Mouse (Mus musculus): ENCODE data around the gene Pde4b. TPM values are rescaled to one million over a fixed set of nuclear protein-coding genes. Genes with fewer than 3 reads are reported as not detected.
A peak's percentile ranks its signal among the peaks of the same experiment; 100 is the strongest.

Pde4b gene
- polyA plus RNA-seq, 1 experiment from 2014 or later = 25.7 TPM

DNA sequence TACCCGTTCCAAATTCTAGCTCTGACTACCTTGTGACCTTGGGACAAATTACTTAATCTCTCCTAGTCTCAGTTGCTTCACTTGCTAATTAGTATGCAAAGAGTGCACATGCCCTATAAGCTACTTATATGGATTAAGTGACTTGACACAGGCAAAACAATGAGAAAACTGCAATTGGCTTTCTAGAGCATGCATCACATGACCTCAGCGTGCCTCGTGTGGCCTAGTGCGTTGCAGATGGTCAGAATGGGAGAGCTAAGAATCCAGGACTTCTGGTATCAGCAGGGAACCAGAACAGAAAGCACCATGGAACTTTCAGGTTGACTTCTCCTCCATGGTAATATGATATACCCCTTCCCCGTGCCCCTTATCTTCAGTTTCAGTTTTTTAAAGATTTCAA, 426.2 kb downstream of the Pde4b start:
- 66% methylated on average over 5 of the region's 5 CpGs for WGBS
- Histone ChIP-seq H3K4me1 (ENCODE audit: insufficient read depth) (peaks cover 17% of the 10 kb centered on the region), H3K9ac (no peak overlapping the region), H3K27me3 (ENCODE audit: insufficient read depth, low read length) (no peaks in the 10 kb centered on the region), H3K36me3 (ENCODE audit: insufficient read depth) (no peaks in the 10 kb centered on the region), H3K4me3 (ENCODE audit: low read depth, low read length) (no peak overlapping the region), H3K27ac (ENCODE audit: low read depth) (no peak overlapping the region), H3K4me2 (no peak overlapping the region), H3K9me3 (ENCODE audit: low read depth, low read length) (no peaks in the 10 kb centered on the region)
- ATAC-seq (ENCODE audit: insufficient read depth) (no peak), DNase-seq (no peak)
- no peak for TF ChIP-seq CTCF (IDR thresholded peaks at IDR 0.05; ENCODE audit: low read depth)

DNA sequence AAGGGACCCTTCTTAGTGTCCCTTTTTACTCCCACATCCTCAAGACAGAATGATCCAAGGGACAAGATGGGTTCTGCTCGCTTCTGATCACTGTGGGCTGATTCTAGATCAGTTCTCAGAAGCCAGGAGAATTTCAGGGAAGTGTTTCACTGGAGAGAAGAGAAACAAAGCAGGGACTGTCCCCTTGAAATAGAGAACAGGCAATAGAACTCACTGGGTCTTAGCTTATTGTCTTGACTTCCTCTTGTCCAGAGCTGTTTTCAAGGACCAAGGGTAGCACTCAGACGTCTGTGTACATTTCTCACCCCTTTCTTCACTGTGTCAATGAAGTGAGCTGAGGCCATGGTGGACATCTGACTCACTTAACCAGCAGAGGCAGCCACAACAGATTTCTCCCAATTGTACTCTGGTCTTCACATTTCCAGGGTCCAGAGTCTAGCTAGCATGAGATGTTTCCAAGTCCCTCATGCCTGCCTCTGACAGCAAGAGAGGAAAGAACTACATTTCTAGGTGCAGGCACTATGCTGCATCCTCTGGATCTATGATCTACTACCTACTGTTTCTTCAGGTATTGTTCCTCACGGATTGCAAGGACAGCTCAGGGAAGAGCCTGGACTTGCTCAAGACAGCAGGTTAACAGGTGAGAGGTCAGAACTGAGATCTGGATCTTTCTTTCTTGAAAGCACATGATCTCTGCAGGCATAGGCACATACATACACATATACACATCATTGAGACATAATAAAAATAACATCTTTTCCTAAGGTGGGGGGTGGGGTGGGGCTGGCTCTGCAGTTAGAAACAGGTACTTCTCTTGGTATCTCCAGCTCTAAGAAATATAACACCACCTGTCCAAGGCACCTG, 427.9 kb downstream of the Pde4b start:
- H3K36me3 ChIP-seq (ENCODE audit: insufficient read depth) = no peaks in the 10 kb centered on the region
- no peak for TF ChIP-seq CTCF (IDR thresholded peaks at IDR 0.05; ENCODE audit: low read depth)
- H3K4me2 ChIP-seq = no peak overlapping the region
- H3K4me1 ChIP-seq (ENCODE audit: insufficient read depth) = peaks cover 17% of the 10 kb centered on the region
- ATAC-seq (ENCODE audit: insufficient read depth) = no peak
- no peaks in the 10 kb centered on the region for H3K9me3 ChIP-seq (ENCODE audit: low read depth, low read length)
- no peak overlapping the region for H3K9ac ChIP-seq
- H3K4me3 ChIP-seq (ENCODE audit: low read depth, low read length) = no peak overlapping the region
- DNase-seq = no peak
- WGBS = 53% methylated on average over 3 of the region's 3 CpGs
- H3K27ac ChIP-seq (ENCODE audit: low read depth) = no peak overlapping the region
- H3K27me3 ChIP-seq (ENCODE audit: insufficient read depth, low read length) = no peaks in the 10 kb centered on the region

DNA sequence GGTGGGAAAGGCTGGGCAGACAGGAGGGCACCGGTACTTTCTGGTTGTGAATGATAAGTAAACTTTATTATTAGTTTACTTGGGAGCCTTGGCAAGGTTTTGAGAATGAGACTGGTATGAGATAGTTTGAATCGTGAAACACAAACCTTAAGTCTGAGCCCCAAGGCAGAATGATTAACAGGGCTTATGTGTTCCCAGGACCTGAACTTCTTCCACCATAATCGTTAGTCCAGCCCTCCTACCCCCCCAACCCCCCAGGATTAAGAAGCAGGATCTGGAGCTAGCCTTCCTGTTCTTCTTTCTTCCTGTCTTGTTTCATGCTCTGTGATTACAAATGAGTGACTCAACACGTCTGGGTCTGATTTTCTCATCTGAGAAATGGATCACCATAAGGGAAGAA, 429.1 kb downstream of the Pde4b start:
- TF ChIP-seq CTCF (IDR thresholded peaks at IDR 0.05; ENCODE audit: low read depth) = no peak

DNA sequence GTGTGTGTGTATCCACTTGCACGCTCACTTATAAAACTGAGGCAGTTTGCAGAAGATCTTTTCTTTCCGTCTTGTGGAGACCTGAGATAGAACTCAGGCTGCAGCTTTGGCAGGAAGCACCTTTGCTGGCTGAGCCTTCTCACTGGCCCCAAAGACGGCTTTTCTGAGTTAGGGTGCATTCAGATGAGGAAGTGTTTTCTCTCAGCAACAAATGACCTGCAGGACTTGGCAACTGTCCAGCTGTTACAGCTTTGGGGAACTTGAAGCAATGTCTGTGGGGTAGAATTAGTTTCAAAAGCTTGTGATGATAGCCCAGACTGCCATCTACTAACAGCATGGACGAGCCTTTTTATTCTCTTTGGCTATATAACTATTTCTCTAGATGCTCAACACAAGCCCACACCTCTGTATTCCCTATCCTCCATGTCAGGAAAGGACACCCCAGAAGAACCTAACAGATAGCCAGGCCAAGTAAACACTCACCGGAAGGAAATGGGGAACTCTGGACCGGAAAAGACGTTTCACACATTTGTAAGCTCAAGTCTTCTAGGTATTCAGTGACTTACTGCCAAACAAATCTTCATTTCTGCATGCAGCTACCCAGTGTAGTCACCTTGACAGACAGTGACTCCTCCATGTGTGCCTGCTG, 429.8 kb downstream of the Pde4b start:
- H3K27me3 ChIP-seq (ENCODE audit: insufficient read depth, low read length) = no peaks in the 10 kb centered on the region
- H3K4me2 ChIP-seq = no peak overlapping the region
- WGBS = 36% methylated on average over 7 of the region's 7 CpGs
- ATAC-seq (ENCODE audit: insufficient read depth) (peak; percentile 38; the same call in 1 of the 2 replicates), DNase-seq (peak; percentile 77)
- no peaks in the 10 kb centered on the region for H3K9me3 ChIP-seq (ENCODE audit: low read depth, low read length)
- H3K4me3 ChIP-seq (ENCODE audit: low read depth, low read length) = no peak overlapping the region
- H3K36me3 ChIP-seq (ENCODE audit: insufficient read depth) = no peaks in the 10 kb centered on the region
- H3K4me1 ChIP-seq (ENCODE audit: insufficient read depth) = peaks cover 7% of the 10 kb centered on the region; the same call in 1 of the 2 replicates
- TF ChIP-seq CTCF (IDR thresholded peaks at IDR 0.05; ENCODE audit: low read depth) = no peak
- no peak overlapping the region for H3K9ac ChIP-seq
- H3K27ac ChIP-seq (ENCODE audit: low read depth) = no peak overlapping the region

More for the DNA sequence above, 429.1 kb downstream of the Pde4b start:
- Histone ChIP-seq H3K9ac (no peak overlapping the region), H3K36me3 (ENCODE audit: insufficient read depth) (no peaks in the 10 kb centered on the region), H3K27ac (ENCODE audit: low read depth) (no peak overlapping the region), H3K27me3 (ENCODE audit: insufficient read depth, low read length) (no peaks in the 10 kb centered on the region), H3K4me2 (no peak overlapping the region), H3K4me1 (ENCODE audit: insufficient read depth) (peaks cover 14% of the 10 kb centered on the region), H3K4me3 (ENCODE audit: low read depth, low read length) (no peak overlapping the region), H3K9me3 (ENCODE audit: low read depth, low read length) (no peaks in the 10 kb centered on the region)
- no peak for DNase-seq
- WGBS = 50% methylated on average over 4 of the region's 4 CpGs
- ATAC-seq (ENCODE audit: insufficient read depth) = no peak

DNA sequence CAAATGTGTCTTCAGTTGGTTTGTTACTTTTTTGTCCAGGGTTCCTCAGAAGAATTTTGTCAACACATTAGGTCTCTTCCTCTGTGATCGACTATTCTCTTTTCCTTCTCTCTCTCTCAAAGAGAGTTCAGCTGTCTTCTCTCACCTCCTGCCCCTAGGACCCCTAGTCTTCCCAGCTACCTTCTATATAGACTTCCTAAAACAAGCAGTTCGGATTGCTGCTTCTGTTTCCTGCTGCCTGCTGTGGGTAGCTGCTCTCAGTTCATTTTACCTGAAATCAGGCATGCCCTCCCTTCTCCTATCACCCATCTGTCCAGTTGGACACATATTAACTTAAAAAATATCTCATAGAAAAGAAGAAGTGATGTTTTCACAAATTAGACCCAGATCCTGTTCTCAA, 430.3 kb downstream of the Pde4b start:
- no peak overlapping the region for H3K4me2 ChIP-seq
- no peak overlapping the region for H3K27ac ChIP-seq (ENCODE audit: low read depth)
- ATAC-seq (ENCODE audit: insufficient read depth) (no peak), DNase-seq (no peak)
- H3K4me1 ChIP-seq (ENCODE audit: insufficient read depth) = 0 out of 2 replicates have a peak, but pooled peaks cover 4% of the 10 kb centered on the region
- no peaks in the 10 kb centered on the region for H3K27me3 ChIP-seq (ENCODE audit: insufficient read depth, low read length)
- H3K36me3 ChIP-seq (ENCODE audit: insufficient read depth) = no peaks in the 10 kb centered on the region
- no peak overlapping the region for H3K9ac ChIP-seq
- H3K9me3 ChIP-seq (ENCODE audit: low read depth, low read length) = no peaks in the 10 kb centered on the region
- TF ChIP-seq CTCF (IDR thresholded peaks at IDR 0.05; ENCODE audit: low read depth) = no peak
- WGBS = 50% methylated on average over 2 of the region's 2 CpGs
- no peak overlapping the region for H3K4me3 ChIP-seq (ENCODE audit: low read depth, low read length)

DNA sequence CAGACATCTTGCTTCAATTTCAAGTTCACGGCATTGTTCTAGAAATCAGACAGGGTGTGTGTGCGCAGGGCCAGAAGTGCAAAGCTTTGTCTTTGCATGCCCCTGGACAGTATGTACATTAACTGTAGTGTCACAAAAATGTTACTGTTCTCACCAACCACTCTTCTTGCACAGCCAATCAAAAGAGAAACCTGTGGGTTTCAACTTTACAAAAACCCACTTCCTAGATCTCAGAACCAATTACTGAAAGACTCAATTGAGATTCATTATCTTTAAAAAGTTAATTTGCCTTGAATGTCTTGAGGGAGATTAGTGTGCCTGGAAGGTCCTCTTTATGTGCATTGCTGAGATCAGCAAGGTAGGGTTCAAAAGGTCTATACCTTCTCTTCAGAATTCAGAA, 431.0 kb downstream of the Pde4b start:
- 0 out of 2 replicates have a peak, but pooled peaks cover 4% of the 10 kb centered on the region for H3K4me1 ChIP-seq (ENCODE audit: insufficient read depth)
- TF ChIP-seq CTCF (IDR thresholded peaks at IDR 0.05; ENCODE audit: low read depth) = no peak
- no peaks in the 10 kb centered on the region for H3K27me3 ChIP-seq (ENCODE audit: insufficient read depth, low read length)
- no peaks in the 10 kb centered on the region for H3K9me3 ChIP-seq (ENCODE audit: low read depth, low read length)
- H3K4me2 ChIP-seq = no peak overlapping the region
- no peaks in the 10 kb centered on the region for H3K36me3 ChIP-seq (ENCODE audit: insufficient read depth)
- H3K27ac ChIP-seq (ENCODE audit: low read depth) = no peak overlapping the region
- DNase-seq (no peak), ATAC-seq (ENCODE audit: insufficient read depth) (no peak)
- H3K9ac ChIP-seq = no peak overlapping the region
- 89% methylated on average over 2 of the region's 2 CpGs for WGBS
- H3K4me3 ChIP-seq (ENCODE audit: low read depth, low read length) = no peak overlapping the region

DNA sequence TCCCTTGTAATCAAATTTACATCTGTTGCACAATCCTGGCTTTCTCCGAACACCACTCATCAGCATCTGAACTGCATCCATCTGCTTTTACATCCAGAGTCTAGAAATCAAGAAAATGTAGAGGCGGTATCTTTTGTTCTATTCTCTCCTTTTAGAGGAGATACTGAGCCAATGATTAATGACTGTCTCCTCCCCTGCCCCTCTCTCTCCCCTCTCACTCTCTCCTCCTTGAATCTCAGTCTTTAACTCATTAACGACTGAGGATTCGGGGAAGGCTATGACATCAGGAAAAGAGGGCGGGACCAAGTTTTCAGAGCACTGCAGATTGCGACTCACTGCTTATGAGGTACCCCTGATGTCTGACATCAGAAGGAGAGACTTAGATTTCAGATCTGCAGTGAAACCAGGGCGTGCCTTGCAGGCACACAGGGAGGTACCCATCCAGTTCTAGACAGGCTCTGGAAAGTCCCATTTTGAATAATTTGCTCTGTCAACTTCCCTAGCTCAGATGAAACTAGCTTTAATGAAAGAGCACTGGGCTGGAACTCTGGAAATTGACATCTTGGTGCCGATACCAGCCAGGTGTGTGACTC, 433.4 kb downstream of the Pde4b start:
- Histone ChIP-seq H3K9ac (no peak overlapping the region), H3K4me2 (no peak overlapping the region), H3K36me3 (ENCODE audit: insufficient read depth) (no peaks in the 10 kb centered on the region), H3K27me3 (ENCODE audit: insufficient read depth, low read length) (no peaks in the 10 kb centered on the region), H3K9me3 (ENCODE audit: low read depth, low read length) (no peaks in the 10 kb centered on the region), H3K4me1 (ENCODE audit: insufficient read depth) (0 out of 2 replicates have a peak, but pooled peaks cover 4% of the 10 kb centered on the region), H3K27ac (ENCODE audit: low read depth) (no peak overlapping the region), H3K4me3 (ENCODE audit: low read depth, low read length) (no peak overlapping the region)
- no peak for ATAC-seq (ENCODE audit: insufficient read depth)
- DNase-seq = no peak
- WGBS = 51% methylated on average over 8 of the region's 8 CpGs
- TF ChIP-seq CTCF (IDR thresholded peaks at IDR 0.05; ENCODE audit: low read depth) = no peak

All from lung, embryonic 14.5 days (tissue).